8 mouse cellular contexts compared by ENCODE assay signal in the genomic region with DNA sequence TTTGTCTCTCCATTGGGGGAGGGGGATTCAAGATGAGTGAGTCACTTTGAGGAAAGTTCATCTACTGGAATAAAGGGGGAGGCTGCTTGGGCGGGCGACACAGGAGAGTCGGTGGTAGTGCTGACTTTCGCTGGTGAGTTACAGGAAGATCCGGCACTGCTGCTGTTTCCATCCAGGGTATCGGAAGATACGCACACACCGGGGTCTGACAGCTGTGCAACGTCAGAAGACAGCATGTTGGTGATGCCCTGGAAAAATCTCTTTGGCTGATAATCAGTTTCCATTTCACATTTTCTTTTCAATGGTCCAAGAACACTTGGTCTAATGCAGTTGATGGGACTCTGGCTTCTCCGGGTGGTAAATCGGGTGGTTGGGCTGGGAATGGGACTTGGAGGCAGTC. TPM values are rescaled to one million over a fixed set of nuclear protein-coding genes. Genes with fewer than 3 reads are reported as not detected.
DNase-seq lines count a peak whose midpoint lies in the region; ATAC-seq and TF ChIP-seq lines count a peak whose summit lies in the region.

No protein-coding gene starts in this region.

- WGBS in heart, embryonic 10.5 days: under 1% methylated on average over 11 of the region's 11 CpGs
- WGBS in bone marrow, adult 2 months: 1% methylated on average over 11 of the region's 11 CpGs
- WGBS in forebrain, embryonic 15.5 days: 2% methylated on average over 11 of the region's 11 CpGs
- 2% methylated on average over 11 of the region's 11 CpGs for WGBS in stomach, postnatal 0 days

- peaks cover 28% of the 10 kb centered on the region for H3K4me1 ChIP-seq in heart, embryonic 10.5 days
- H3K4me1 ChIP-seq in bone marrow, adult 2 months (ENCODE audit: control insufficient read depth, insufficient read depth, low read length): peaks cover 2% of the 10 kb centered on the region
- H3K4me1 ChIP-seq in forebrain, embryonic 15.5 days: peaks cover 35% of the 10 kb centered on the region
- H3K4me1 ChIP-seq in megakaryocyte, embryonic 14.5 days: peaks cover 39% of the 10 kb centered on the region
- no peaks in the 10 kb centered on the region for H3K4me1 ChIP-seq in stomach, postnatal 0 days (replicated peaks; ENCODE audit: control insufficient read depth, insufficient read depth)

- TF ChIP-seq CTCF in bone marrow, adult 2 months (IDR thresholded peaks at IDR 0.05; ENCODE audit: control insufficient read depth, insufficient read depth, low read length): no peak
- no peak for TF ChIP-seq CTCF in stomach, postnatal 0 days (IDR thresholded peaks at IDR 0.05; ENCODE audit: low read depth)

- intact Hi-C loops in heart, postnatal 25 days (cut with DNase I): loop anchor here (2.0 to 5.0 kb wide), 2 partner anchors 78 to 174 kb away; a partner anchor contains a TSS

- no peaks in the 10 kb centered on the region for H3K27me3 ChIP-seq in heart, embryonic 10.5 days (ENCODE audit: insufficient read depth, poor library complexity, severe bottlenecking)
- H3K27me3 ChIP-seq in forebrain, embryonic 15.5 days: no peaks in the 10 kb centered on the region
- H3K27me3 ChIP-seq in megakaryocyte, embryonic 14.5 days (replicated peaks): no peaks in the 10 kb centered on the region
- no peaks in the 10 kb centered on the region for H3K27me3 ChIP-seq in stomach, postnatal 0 days (ENCODE audit: control insufficient read depth, insufficient read depth, low read length)

- peaks cover 7% of the 10 kb centered on the region; the same call in 1 of the 2 replicates for H3K36me3 ChIP-seq in heart, embryonic 10.5 days
- no peaks in the 10 kb centered on the region for H3K36me3 ChIP-seq in forebrain, embryonic 15.5 days
- H3K36me3 ChIP-seq in megakaryocyte, embryonic 14.5 days (replicated peaks; ENCODE audit: low read length): peaks cover 26% of the 10 kb centered on the region
- no peaks in the 10 kb centered on the region for H3K36me3 ChIP-seq in stomach, postnatal 0 days (ENCODE audit: control insufficient read depth, insufficient read depth, low read length)

- no peak for TF ChIP-seq EP300 in stomach, postnatal 0 days (optimal IDR thresholded peaks at IDR 0.05)

- peak; percentile 87 for DNase-seq in heart, embryonic 10.5 days (ENCODE audit: low spot score)
- no peak for DNase-seq in heart, postnatal 25 days (ENCODE audit: low spot score)
- DNase-seq in kidney, adult 9 months: peak; percentile 19
- DNase-seq in stomach, postnatal 0 days (ENCODE audit: low spot score): no peak
- no peak for DNase-seq in right cerebral cortex, postnatal 4 days

- H3K4me3 ChIP-seq in heart, embryonic 10.5 days: peak overlapping the region; percentile 90
- peak overlapping the region; percentile 98 for H3K4me3 ChIP-seq in bone marrow, adult 2 months (replicated peaks; ENCODE audit: control insufficient read depth, low read depth, low read length)
- peak overlapping the region; percentile 75 for H3K4me3 ChIP-seq in forebrain, embryonic 15.5 days
- H3K4me3 ChIP-seq in megakaryocyte, embryonic 14.5 days (replicated peaks): peak overlapping the region; percentile 97
- peak overlapping the region; percentile 80 for H3K4me3 ChIP-seq in stomach, postnatal 0 days (ENCODE audit: low read depth, low read length)

- H3K4me2 ChIP-seq in forebrain, embryonic 15.5 days (replicated peaks): peak overlapping the region; percentile 85
- H3K4me2 ChIP-seq in stomach, postnatal 0 days (replicated peaks; ENCODE audit: low read depth): peak overlapping the region; percentile 83

- peak overlapping the region; percentile 96 for H3K27ac ChIP-seq in heart, embryonic 10.5 days
- H3K27ac ChIP-seq in bone marrow, adult 2 months (ENCODE audit: control insufficient read depth, insufficient read depth, low read depth, low read length, poor library complexity): peak overlapping the region; percentile 88
- peak overlapping the region; percentile 96 for H3K27ac ChIP-seq in forebrain, embryonic 15.5 days (replicated peaks)
- H3K27ac ChIP-seq in stomach, postnatal 0 days (replicated peaks): peak overlapping the region; percentile 95

- H3K9me3 ChIP-seq in heart, embryonic 10.5 days: no peaks in the 10 kb centered on the region
- H3K9me3 ChIP-seq in forebrain, embryonic 15.5 days: no peaks in the 10 kb centered on the region
- H3K9me3 ChIP-seq in megakaryocyte, embryonic 14.5 days: no peaks in the 10 kb centered on the region
- H3K9me3 ChIP-seq in stomach, postnatal 0 days (ENCODE audit: control insufficient read depth, low read length): no peaks in the 10 kb centered on the region

- no peak for ATAC-seq in forebrain, embryonic 15.5 days (replicated peaks)
- no peak for ATAC-seq in stomach, postnatal 0 days (ENCODE audit: low FRiP score, low TSS enrichment)

- no peak for TF ChIP-seq POLR2A in bone marrow, adult 2 months (IDR thresholded peaks at IDR 0.05; ENCODE audit: borderline replicate concordance, control insufficient read depth, low read depth, low read length)

- peak overlapping the region; percentile 85 for H3K9ac ChIP-seq in forebrain, embryonic 15.5 days (replicated peaks)
- peak overlapping the region; percentile 83 for H3K9ac ChIP-seq in stomach, postnatal 0 days (ENCODE audit: low read length)

RNA-seq across cellular contexts. Expression of a gene that starts 0.7 kb away (rescaled TPM):
- polyA plus RNA-seq in heart, embryonic 10.5 days (2016; fragmentation: Nextera tagmentation; extraction: Ambion mirVana): 44.5 and 50.9 TPM in 2 replicates
- 10 to 100 TPM; 19.9 to 20.9 TPM for total RNA-seq in heart, postnatal 25 days (2021)
- polyA plus RNA-seq in bone marrow, adult 2 months (2011; ENCODE audit: insufficient read depth, insufficient read length, low replicate concordance, missing spikeins): 10.2 and 10.4 TPM in 2 replicates
- 57.7 and 59.6 TPM in 2 replicates for polyA plus RNA-seq in forebrain, embryonic 15.5 days (2015; fragmentation: Nextera tagmentation; extraction: Ambion mirVana)
- polyA plus RNA-seq in megakaryocyte, embryonic 14.5 days (2012; ENCODE audit: insufficient read depth, low replicate concordance): 16.1 and 22.2 TPM in 2 replicates
- polyA plus RNA-seq in stomach, postnatal 0 days (2015; fragmentation: Nextera tagmentation; extraction: Ambion mirVana): 42.2 and 46.2 TPM in 2 replicates

Comparison
In these comparisons a context has a peak if more than half of its experiments do, and no peak if none do; other contexts are left out.
1. DNase-seq: peak in heart, embryonic 10.5 days (single experiment) and kidney, adult 9 months (single experiment); none in heart, postnatal 25 days (single experiment), stomach, postnatal 0 days (single experiment) and right cerebral cortex, postnatal 4 days (single experiment).
2. Peak in every context shown above with its lines, with median percentiles within 50 percentile points of each other: H3K27ac ChIP-seq and H3K4me3 ChIP-seq.